8 mouse cellular contexts compared by ENCODE assay signal in genomic region chr4:137164429-137164828, GRCm38 (mm10).
A peak's percentile ranks its signal among the peaks of the same experiment; 100 is the strongest.
DNase-seq lines count a peak whose midpoint lies in the region; ATAC-seq and TF ChIP-seq lines count a peak whose summit lies in the region.

No protein-coding gene starts in this region.

- peak; percentile 94 for TF ChIP-seq CTCF in bone marrow macrophage, adult 2 months (IDR thresholded peaks at IDR 0.05; ENCODE audit: low read depth, low read length)
- peak; percentile 98 for TF ChIP-seq CTCF in embryonic fibroblast, embryonic 13.5 days (IDR thresholded peaks at IDR 0.05; ENCODE audit: borderline replicate concordance, insufficient read depth, low read length)

- no peak for TF ChIP-seq POLR2A in bone marrow macrophage, adult 2 months (IDR thresholded peaks at IDR 0.05; ENCODE audit: borderline replicate concordance, low read depth, low read length)
- TF ChIP-seq POLR2A in embryonic fibroblast, embryonic 13.5 days (IDR thresholded peaks at IDR 0.05; ENCODE audit: low read depth, low read length) = no peak

- H3K27me3 ChIP-seq in heart, embryonic 10.5 days (ENCODE audit: insufficient read depth, poor library complexity, severe bottlenecking) = peaks cover 81% of the 10 kb centered on the region
- peaks cover 20% of the 10 kb centered on the region for H3K27me3 ChIP-seq in kidney, embryonic 15.5 days
- H3K27me3 ChIP-seq in splenic B cell, adult 2 months (ENCODE audit: control insufficient read depth, insufficient read depth, low read length, poor library complexity, severe bottlenecking) = no peaks in the 10 kb centered on the region

- no peak overlapping the region for H3K4me3 ChIP-seq in bone marrow macrophage, adult 2 months (ENCODE audit: insufficient read depth, low read length)
- H3K4me3 ChIP-seq in embryonic fibroblast, embryonic 13.5 days (ENCODE audit: insufficient read depth, low read length) = no peak overlapping the region
- H3K4me3 ChIP-seq in heart, embryonic 10.5 days = peak overlapping the region; percentile 40
- H3K4me3 ChIP-seq in kidney, embryonic 15.5 days (replicated peaks) = peak overlapping the region; percentile 28

- H3K4me1 ChIP-seq in bone marrow macrophage, adult 2 months (ENCODE audit: control insufficient read depth, insufficient read depth, low read length) = no peaks in the 10 kb centered on the region
- no peaks in the 10 kb centered on the region for H3K4me1 ChIP-seq in embryonic fibroblast, embryonic 13.5 days (ENCODE audit: control insufficient read depth, insufficient read depth, low read length)
- H3K4me1 ChIP-seq in heart, embryonic 10.5 days = peaks cover 19% of the 10 kb centered on the region
- H3K4me1 ChIP-seq in kidney, embryonic 15.5 days = peaks cover 43% of the 10 kb centered on the region

- no peaks in the 10 kb centered on the region for H3K9me3 ChIP-seq in heart, embryonic 10.5 days
- no peaks in the 10 kb centered on the region for H3K9me3 ChIP-seq in kidney, embryonic 15.5 days (replicated peaks)

- DNase-seq in 3T3-L1 (ENCODE audit: low read depth, low spot score) (peak; percentile 66), liver (peak; percentile 78)
- DNase-seq in heart, embryonic 10.5 days (ENCODE audit: low spot score) = peak; percentile 83
- DNase-seq in naive thymus-derived CD4-positive, alpha-beta T cell, adult 2 months (ENCODE audit: low read depth) = peak; percentile 81
- peak; percentile 83 for DNase-seq in splenic B cell, adult 2 months (ENCODE audit: low read depth, low spot score)

- peak overlapping the region; percentile 60 for H3K4me2 ChIP-seq in kidney, embryonic 15.5 days

- H3K27ac ChIP-seq in bone marrow macrophage, adult 2 months (ENCODE audit: insufficient read depth, low read depth, low read length) = no peak overlapping the region
- H3K27ac ChIP-seq in embryonic fibroblast, embryonic 13.5 days (ENCODE audit: insufficient read depth, low read length) = no peak overlapping the region
- H3K27ac ChIP-seq in heart, embryonic 10.5 days = peak overlapping the region; percentile 4; the same call in 1 of the 2 replicates
- peak overlapping the region; percentile 19; the same call in 1 of the 2 replicates for H3K27ac ChIP-seq in kidney, embryonic 15.5 days

- no peaks in the 10 kb centered on the region for H3K36me3 ChIP-seq in heart, embryonic 10.5 days
- no peaks in the 10 kb centered on the region for H3K36me3 ChIP-seq in kidney, embryonic 15.5 days
- no peaks in the 10 kb centered on the region; the same call in 1 of the 2 replicates for H3K36me3 ChIP-seq in splenic B cell, adult 2 months (ENCODE audit: control insufficient read depth, insufficient read depth, low read length, poor library complexity, severe bottlenecking)

- WGBS in heart, embryonic 10.5 days = 5% methylated on average over 12 of the region's 12 CpGs
- 4% methylated on average over 12 of the region's 12 CpGs for WGBS in kidney, embryonic 15.5 days

- ATAC-seq in kidney, embryonic 15.5 days (replicated peaks; ENCODE audit: low FRiP score) = peak; percentile 66

- no peak overlapping the region; the same call in 1 of the 2 replicates for H3K9ac ChIP-seq in kidney, embryonic 15.5 days

Comparison
In these comparisons a context has a peak if more than half of its experiments do, and no peak if none do; other contexts are left out.
1. H3K27ac ChIP-seq: peak in heart, embryonic 10.5 days (single experiment) and kidney, embryonic 15.5 days (single experiment); none in bone marrow macrophage, adult 2 months (single experiment) and embryonic fibroblast, embryonic 13.5 days (single experiment).
2. H3K4me3 ChIP-seq: peak in heart, embryonic 10.5 days (single experiment) and kidney, embryonic 15.5 days (single experiment); none in bone marrow macrophage, adult 2 months (single experiment) and embryonic fibroblast, embryonic 13.5 days (single experiment).
3. Peak in every context shown above with its lines, with median percentiles within 50 percentile points of each other: DNase-seq.